Mouse (Mus musculus) cerebellum, adult 2 months (tissue): ENCODE measurements around the gene Higd1b.

Source experiments
- CTCF ChIP-seq: fragments of 200-500 bp; IDR thresholded peaks from 2 replicates; pipeline ENCODE4 v1.5.1; 2011; ENCODE audit warnings: low read depth, mild to moderate bottlenecking, control low read depth, low read length, moderate library complexity, borderline replicate concordance; ENCODE audit not compliant: insufficient read depth
- POLR2A ChIP-seq: fragments of 200-500 bp; IDR thresholded peaks from 2 replicates; pipeline ENCODE4 v1.6.1; 2011; ENCODE audit warnings: low read length, control low read depth, borderline replicate concordance; ENCODE audit not compliant: insufficient read depth

DNA sequence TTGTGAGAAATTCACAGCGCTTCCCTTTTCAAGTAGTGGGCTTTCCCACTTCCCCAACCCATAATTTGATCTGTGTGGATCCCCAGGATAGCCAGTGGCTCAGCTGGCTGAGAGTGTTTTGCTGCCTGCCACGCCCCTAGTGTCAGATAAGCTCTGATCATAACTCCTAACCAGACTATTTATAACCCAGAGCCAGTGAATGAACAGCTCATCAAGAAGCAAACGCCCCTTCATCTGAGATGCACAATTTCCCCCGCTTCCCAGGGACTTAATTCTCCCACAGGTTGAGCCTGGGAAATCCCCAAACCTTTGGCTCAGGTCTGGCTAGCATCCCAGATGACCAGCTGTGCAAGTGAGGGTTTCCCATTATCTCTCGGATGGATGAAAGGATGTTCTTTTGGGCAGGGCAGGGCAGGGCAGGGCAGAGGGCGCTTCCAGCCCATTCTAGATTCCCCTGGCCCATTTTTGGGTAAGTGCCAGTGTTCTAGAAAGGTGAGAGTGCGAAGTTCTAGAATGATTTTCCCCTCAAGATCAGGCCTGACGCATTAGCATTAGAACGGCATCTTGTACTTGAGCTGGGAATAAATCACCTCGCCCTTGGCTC, 49.1 kb downstream of the Higd1b start, which contains the start of gene Fam187a:
- no peak for TF ChIP-seq POLR2A
- no peak for TF ChIP-seq CTCF
